Mouse (Mus musculus) megakaryocyte, embryonic 14.5 days (primary cell): ENCODE data around the gene Cnst. TPM values are rescaled to one million over a fixed set of nuclear protein-coding genes. Genes with fewer than 3 reads are reported as not detected.

Source experiments
- H3K27me3 ChIP-seq: replicated peaks from 2 replicates; pipeline ENCODE3; 2012; ENCODE audit warnings: inconsistent platforms
- H3K36me3 ChIP-seq: replicated peaks from 2 replicates; pipeline ENCODE3; 2012; ENCODE audit warnings: low read length, inconsistent platforms, mixed read lengths
- H3K4me1 ChIP-seq: 2 replicates; pipeline ENCODE4 v1.6.1; 2012; ENCODE audit warnings: inconsistent platforms
- H3K4me3 ChIP-seq: replicated peaks from 2 replicates; pipeline ENCODE3; 2012; ENCODE audit warnings: moderate library complexity, mild to moderate bottlenecking, inconsistent platforms
- H3K9me3 ChIP-seq: 2 replicates; pipeline ENCODE4 v1.6.1; 2012; ENCODE audit warnings: inconsistent platforms
- FLI1 ChIP-seq: IDR thresholded peaks from 2 replicates; pipeline ENCODE4 v1.6.1; 2012; ENCODE audit warnings: low read length, inconsistent platforms, mixed read lengths
- GATA1 ChIP-seq: IDR thresholded peaks from 3 replicates; pipeline ENCODE4 v1.6.1; 2012; ENCODE audit warnings: mixed read lengths, low read length, inconsistent platforms, borderline replicate concordance
- polyA plus RNA-seq: library from polyadenylated mRNA; stranded (reverse); fragments of >175 nt; gene quantifications from 2 replicates; pipeline ENCODE4 v1.2.3, GENCODE M21; 2012; ENCODE audit warnings: low replicate concordance; ENCODE audit not compliant: insufficient read depth

Cnst gene
- polyA plus RNA-seq, 1 experiment, result 7.3 TPM

GRCm38 (mm10) chr1:179568690-179569398 lies 22.7 kb downstream of the Cnst start:
- Histone ChIP-seq H3K27me3 (no peaks in the 10 kb centered on the region), H3K36me3 (peaks cover 41% of the 10 kb centered on the region), H3K9me3 (no peaks in the 10 kb centered on the region), H3K4me1 (peaks cover 83% of the 10 kb centered on the region), H3K4me3 (no peak overlapping the region)
- TF ChIP-seq FLI1 (no peak), GATA1 (no peak)

GRCm38 (mm10) chr1:179570482-179570881 lies 24.3 kb downstream of the Cnst start:
- H3K9me3 ChIP-seq, result no peaks in the 10 kb centered on the region

GRCm38 (mm10) chr1:179571686-179572085 lies 25.5 kb downstream of the Cnst start:
- Histone ChIP-seq H3K36me3 (peaks cover 56% of the 10 kb centered on the region), H3K4me1 (peaks cover 91% of the 10 kb centered on the region), H3K9me3 (no peaks in the 10 kb centered on the region), H3K4me3 (no peak overlapping the region), H3K27me3 (no peaks in the 10 kb centered on the region)
- TF ChIP-seq GATA1 (no peak), FLI1 (no peak)

More at GRCm38 (mm10) chr1:179570482-179570881, 24.3 kb downstream of the Cnst start:
- TF ChIP-seq FLI1, result no peak
- H3K27me3 ChIP-seq, result no peaks in the 10 kb centered on the region
- peaks cover 91% of the 10 kb centered on the region for H3K4me1 ChIP-seq
- H3K36me3 ChIP-seq, result peaks cover 56% of the 10 kb centered on the region
- peak overlapping the region; percentile 76 for H3K4me3 ChIP-seq

- no peaks in the 10 kb centered on the region for H3K27me3 ChIP-seq
- no peaks in the 10 kb centered on the region for H3K9me3 ChIP-seq
- H3K4me1 ChIP-seq, result peaks cover 82% of the 10 kb centered on the region
- no peak for TF ChIP-seq FLI1
- no peak for TF ChIP-seq GATA1
- H3K4me3 ChIP-seq, result peak overlapping the region; percentile 51
- H3K36me3 ChIP-seq, result peaks cover 58% of the 10 kb centered on the region
Measured at GRCm38 (mm10) chr1:179573650-179574206, 27.6 kb downstream of the Cnst start.

- H3K4me3 ChIP-seq, result no peak overlapping the region
- H3K9me3 ChIP-seq, result no peaks in the 10 kb centered on the region
- H3K4me1 ChIP-seq, result peaks cover 86% of the 10 kb centered on the region
- H3K27me3 ChIP-seq, result no peaks in the 10 kb centered on the region
- TF ChIP-seq FLI1 (no peak), GATA1 (no peak)
- peaks cover 84% of the 10 kb centered on the region for H3K36me3 ChIP-seq
Measured at GRCm38 (mm10) chr1:179578625-179579024, 32.5 kb downstream of the Cnst start.

GRCm38 (mm10) chr1:179580200-179580599 lies 34.0 kb downstream of the Cnst start:
- Histone ChIP-seq H3K36me3 (peaks cover 79% of the 10 kb centered on the region), H3K4me1 (peaks cover 88% of the 10 kb centered on the region), H3K27me3 (no peaks in the 10 kb centered on the region), H3K4me3 (no peak overlapping the region), H3K9me3 (no peaks in the 10 kb centered on the region)
- no peak for TF ChIP-seq FLI1
- TF ChIP-seq GATA1, result no peak

- no peaks in the 10 kb centered on the region for H3K9me3 ChIP-seq
- TF ChIP-seq GATA1, result no peak
- no peak for TF ChIP-seq FLI1
- H3K4me3 ChIP-seq, result no peak overlapping the region
- no peaks in the 10 kb centered on the region for H3K27me3 ChIP-seq
- H3K4me1 ChIP-seq, result peaks cover 86% of the 10 kb centered on the region
- H3K36me3 ChIP-seq, result peaks cover 71% of the 10 kb centered on the region
Measured at GRCm38 (mm10) chr1:179581422-179581821, 35.3 kb downstream of the Cnst start.

GRCm38 (mm10) chr1:179582021-179582433 lies 35.9 kb downstream of the Cnst start:
- Histone ChIP-seq H3K36me3 (peaks cover 74% of the 10 kb centered on the region), H3K4me1 (peaks cover 88% of the 10 kb centered on the region), H3K4me3 (peak overlapping the region; percentile 72), H3K27me3 (no peaks in the 10 kb centered on the region), H3K9me3 (no peaks in the 10 kb centered on the region)
- TF ChIP-seq GATA1 (no peak), FLI1 (no peak)

GRCm38 (mm10) chr1:179583090-179583489 lies 36.9 kb downstream of the Cnst start:
- H3K4me1 ChIP-seq, result peaks cover 94% of the 10 kb centered on the region
- H3K9me3 ChIP-seq, result no peaks in the 10 kb centered on the region
- no peak overlapping the region for H3K4me3 ChIP-seq
- H3K36me3 ChIP-seq, result peaks cover 79% of the 10 kb centered on the region
- H3K27me3 ChIP-seq, result no peaks in the 10 kb centered on the region
- TF ChIP-seq FLI1 (no peak), GATA1 (no peak)

- Histone ChIP-seq H3K9me3 (no peaks in the 10 kb centered on the region), H3K36me3 (peaks cover 80% of the 10 kb centered on the region), H3K27me3 (no peaks in the 10 kb centered on the region), H3K4me1 (peaks cover 89% of the 10 kb centered on the region), H3K4me3 (no peak overlapping the region)
- no peak for TF ChIP-seq FLI1
- TF ChIP-seq GATA1, result no peak
Measured at GRCm38 (mm10) chr1:179584220-179584619, 38.0 kb downstream of the Cnst start.
